17 mouse cellular contexts compared by ENCODE assay signal in the genomic region with DNA sequence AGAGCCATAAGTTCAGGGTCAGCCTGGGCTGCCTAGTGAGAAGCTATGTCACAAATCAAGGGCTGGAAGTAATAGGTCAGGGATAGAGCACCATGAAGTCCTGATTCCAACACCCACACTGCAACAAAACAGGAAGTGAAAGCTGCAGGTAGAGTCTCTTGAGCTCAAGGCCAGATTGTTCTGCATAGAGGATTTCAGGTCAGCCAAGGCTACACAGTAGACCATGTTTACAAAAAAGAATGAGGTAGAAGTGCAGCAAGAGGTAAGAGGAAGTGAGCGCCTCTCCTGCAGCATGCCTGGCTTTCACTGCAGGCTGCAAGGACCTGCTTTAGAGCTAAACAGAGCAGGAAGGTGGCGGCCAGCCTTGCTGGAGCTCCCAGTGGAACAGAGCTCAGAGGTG.
"Had no signal": no experiment of that assay in that cellular context is flagged by ENCODE, and none has a peak within 500 bp of the region (broad histone marks: within the 10 kb centered on the region; RNA-seq: fewer than 3 reads in every experiment).

No protein-coding gene starts in this region.

- H3K4me3 ChIP-seq: limb, embryonic 12.5 days; liver, embryonic 13.5 days; midbrain, embryonic 10.5 days; myocyte; neural tube, embryonic 15.5 days had no signal

- DNase-seq: kidney, adult 8-10 months; kidney, postnatal 25 days; layer of hippocampus, postnatal 36 days; liver; liver, embryonic 13.5 days; liver, postnatal 0 days; lung, postnatal 36 days; midbrain, embryonic 14.5 days; retina, postnatal 1 day; right cerebral cortex, postnatal 4 days; thymus, adult 2 months; thymus, postnatal 25 days had no signal

- ATAC-seq: intestine, postnatal 0 days; liver, postnatal 0 days had no signal

- H3K4me1 ChIP-seq: limb, embryonic 12.5 days had no signal
